9 mouse cellular contexts compared by ENCODE assay signal in the genomic region with DNA sequence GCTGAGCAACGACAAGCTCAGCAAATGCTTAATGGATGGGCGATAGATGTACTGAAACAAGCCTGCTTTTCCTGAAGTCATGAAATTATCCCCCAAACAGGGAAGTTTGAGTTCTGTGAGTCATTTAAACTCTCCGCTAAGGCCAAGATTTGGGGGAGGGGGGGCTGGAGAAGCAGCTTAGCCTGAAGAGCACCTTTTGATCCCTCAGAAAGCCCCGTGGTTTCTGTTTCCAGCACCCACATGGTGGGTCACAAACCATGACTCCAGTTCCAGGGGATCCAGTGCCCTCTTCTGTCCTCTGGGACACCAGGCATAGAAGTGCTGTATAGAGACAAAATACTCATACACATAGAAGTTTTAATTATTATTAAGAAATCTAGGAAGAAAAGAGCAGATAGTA. TPM values are rescaled to one million over a fixed set of nuclear protein-coding genes. Genes with fewer than 3 reads are reported as not detected.
DNase-seq lines count a peak whose midpoint lies in the region; ATAC-seq and TF ChIP-seq lines count a peak whose summit lies in the region.
"Had no signal": no experiment of that assay in that cellular context is flagged by ENCODE, and none has a peak within 500 bp of the region (broad histone marks: within the 10 kb centered on the region; RNA-seq: fewer than 3 reads in every experiment).

No protein-coding gene starts in this region.

- no peak for TF ChIP-seq CTCF in hindbrain, postnatal 0 days (IDR thresholded peaks at IDR 0.05; ENCODE audit: low read depth)
- no peak for TF ChIP-seq CTCF in C2C12 (IDR thresholded peaks at IDR 0.05; ENCODE audit: control insufficient read depth, insufficient read depth, insufficient read length)

- no peak overlapping the region for H3K4me3 ChIP-seq in hindbrain, postnatal 0 days (ENCODE audit: low read length)
- H3K4me3 ChIP-seq in hindbrain, embryonic 16.5 days (ENCODE audit: low read length): no peak overlapping the region
- H3K4me3 ChIP-seq in C2C12 (ENCODE audit: insufficient read depth, poor library complexity, severe bottlenecking): no peak overlapping the region

- H3K9me3 ChIP-seq in hindbrain, postnatal 0 days (ENCODE audit: low read length): no peaks in the 10 kb centered on the region
- no peaks in the 10 kb centered on the region for H3K9me3 ChIP-seq in hindbrain, embryonic 16.5 days (ENCODE audit: control insufficient read depth, low read length)

- WGBS in hindbrain, postnatal 0 days: 82% methylated on average over 4 of the region's 4 CpGs
- WGBS in hindbrain, embryonic 16.5 days: 79% methylated on average over 4 of the region's 4 CpGs

- H3K36me3 ChIP-seq in hindbrain, postnatal 0 days (ENCODE audit: insufficient read depth, low read length): no peaks in the 10 kb centered on the region
- no peaks in the 10 kb centered on the region for H3K36me3 ChIP-seq in hindbrain, embryonic 16.5 days (ENCODE audit: control insufficient read depth, insufficient read depth, low read length)
- H3K36me3 ChIP-seq in C2C12 (ENCODE audit: control insufficient read depth, insufficient read depth): no peaks in the 10 kb centered on the region

- H3K79me2 ChIP-seq in C2C12 (ENCODE audit: control insufficient read depth, insufficient read depth): no peaks in the 10 kb centered on the region

- ATAC-seq in hindbrain, postnatal 0 days: no peak
- ATAC-seq in hindbrain, embryonic 16.5 days: no peak
- no peak for ATAC-seq in cerebellum, adult (ENCODE audit: insufficient number of reproducible peaks, low FRiP score, low TSS enrichment)
- ATAC-seq in activated CD4-positive, CD25-positive, alpha-beta regulatory T cell, adult 4 months: no peak

- DNase-seq in hindbrain, postnatal 0 days (ENCODE audit: low spot score): no peak
- DNase-seq in fibroblast of lung, adult 2 months (ENCODE audit: low read depth): peak; percentile 46
- DNase-seq in kidney, postnatal 4 days: peak; percentile 16 to 43
- no peak for DNase-seq in thymus, adult 18-20 months

- H3K4me1 ChIP-seq in hindbrain, postnatal 0 days (ENCODE audit: insufficient read depth, low read length): no peaks in the 10 kb centered on the region
- H3K4me1 ChIP-seq in hindbrain, embryonic 16.5 days (ENCODE audit: control insufficient read depth, insufficient read depth, low read depth, low read length): no peaks in the 10 kb centered on the region

- peak overlapping the region; percentile 56 for H3K4me2 ChIP-seq in hindbrain, postnatal 0 days (ENCODE audit: low read depth, low read length)
- no peak overlapping the region for H3K4me2 ChIP-seq in hindbrain, embryonic 16.5 days (ENCODE audit: low read length)

- H3K9ac ChIP-seq in hindbrain, postnatal 0 days (replicated peaks; ENCODE audit: low read length): 0 out of 2 replicates have a peak overlapping the region, but pooled peaks have one; percentile 28
- H3K9ac ChIP-seq in hindbrain, embryonic 16.5 days (ENCODE audit: low read depth, low read length): no peak overlapping the region

- no peak overlapping the region for H3ac ChIP-seq in C2C12 (ENCODE audit: control insufficient read depth, insufficient read length, low read depth)

- H3K79me3 ChIP-seq in C2C12 (ENCODE audit: low read depth): no peaks in the 10 kb centered on the region

- no peaks in the 10 kb centered on the region for H3K27me3 ChIP-seq in hindbrain, postnatal 0 days (ENCODE audit: insufficient read depth, low read length)
- H3K27me3 ChIP-seq in hindbrain, embryonic 16.5 days (replicated peaks; ENCODE audit: control insufficient read depth, insufficient read depth, low read length): no peaks in the 10 kb centered on the region
- no peaks in the 10 kb centered on the region for H3K27me3 ChIP-seq in C2C12 (ENCODE audit: control insufficient read depth, insufficient read depth, insufficient read length)

- no peak overlapping the region for H3K27ac ChIP-seq in hindbrain, postnatal 0 days
- H3K27ac ChIP-seq in hindbrain, embryonic 16.5 days (ENCODE audit: low read depth, low read length): no peak overlapping the region

TF ChIP-seq in C2C12, 6 proteins besides CTCF, POLR2A, EP300 and RAD21:
- TF ChIP-seq USF1 (IDR thresholded peaks at IDR 0.05; ENCODE audit: low read depth): peak; percentile 10
- no peak for TF ChIP-seq CEBPB (IDR thresholded peaks at IDR 0.05; ENCODE audit: low read depth)

RNA-seq across cellular contexts. Expression of a gene that starts 27.5 kb away (rescaled TPM):
- total RNA-seq in hindbrain, postnatal 0 days (2014; rRNA removed): 0.47 and 0.61 TPM in 2 replicates
- polyA plus RNA-seq in hindbrain, postnatal 0 days (2015; fragmentation: Nextera tagmentation; extraction: Ambion mirVana): 1.4 TPM in 2 replicates
- polyA plus RNA-seq in hindbrain, embryonic 16.5 days (2015; fragmentation: Nextera tagmentation; extraction: Ambion mirVana): 1.2 and 1.8 TPM in 2 replicates
- 0.48 TPM for polyA plus RNA-seq in C2C12 (2012; fragmentation: generic; extraction: Trizol)
- not detected for polyA plus RNA-seq in activated CD4-positive, CD25-positive, alpha-beta regulatory T cell, adult 4 months (2017; shearing (Covaris generic))
- total RNA-seq: MEL had no signal

RNA-seq across cellular contexts. Expression of a gene that starts 34.2 kb away (rescaled TPM):
- total RNA-seq in hindbrain, postnatal 0 days (2014; rRNA removed): 9.1 and 10.9 TPM in 2 replicates
- 11.6 and 13.3 TPM in 2 replicates for polyA plus RNA-seq in hindbrain, postnatal 0 days (2015; fragmentation: Nextera tagmentation; extraction: Ambion mirVana)
- polyA plus RNA-seq in hindbrain, embryonic 16.5 days (2015; fragmentation: Nextera tagmentation; extraction: Ambion mirVana): 11.4 and 13.3 TPM in 2 replicates
- polyA plus RNA-seq in C2C12 (2012; fragmentation: generic; extraction: Trizol): 3.8 TPM
- not detected for polyA plus RNA-seq in activated CD4-positive, CD25-positive, alpha-beta regulatory T cell, adult 4 months (2017; shearing (Covaris generic))
- total RNA-seq: MEL had no signal

Comparison
In these comparisons a context has a peak if more than half of its experiments do, and no peak if none do; other contexts are left out.
1. DNase-seq: peak in fibroblast of lung, adult 2 months (single experiment) and kidney, postnatal 4 days (2 of 2); none in hindbrain, postnatal 0 days (single experiment) and thymus, adult 18-20 months (0 of 2).